Mouse (Mus musculus) limb, embryonic 15.5 days (tissue): ENCODE measurements around the gene Mamstr. TPM values are rescaled to one million over a fixed set of nuclear protein-coding genes. Genes with fewer than 3 reads are reported as not detected.

Source experiments
- ATAC-seq: fragments of 200-750 bp; cut with Nextera tagmentation; 2 replicates; pipeline ENCODE4 v1.8.0; 2017; ENCODE audit warnings: low read depth, moderate TSS enrichment; ENCODE audit not compliant: insufficient number of reproducible peaks, low FRiP score, low TSS enrichment
- H3K27ac ChIP-seq: fragments of 300-500 bp; sonication (generic); 2 replicates; pipeline ENCODE4 v1.5.1; 2015; ENCODE audit warnings: moderate library complexity, mild to moderate bottlenecking, inconsistent platforms
- H3K27me3 ChIP-seq: fragments of 300-500 bp; sonication (generic); 2 replicates; pipeline ENCODE4 v1.6.1; 2015; ENCODE audit warnings: inconsistent platforms
- H3K36me3 ChIP-seq: fragments of 300-500 bp; sonication (generic); 2 replicates; pipeline ENCODE4 v1.6.1; 2015; ENCODE audit warnings: inconsistent platforms
- H3K4me1 ChIP-seq: fragments of 300-500 bp; sonication (generic); 2 replicates; pipeline ENCODE4 v1.6.1; 2015; ENCODE audit warnings: inconsistent platforms
- H3K4me2 ChIP-seq: fragments of 300-500 bp; sonication (generic); 2 replicates; pipeline ENCODE4 v1.6.1; 2015; ENCODE audit warnings: mild to moderate bottlenecking, inconsistent platforms
- H3K4me3 ChIP-seq: fragments of 300-500 bp; sonication (generic); 2 replicates; pipeline ENCODE4 v1.5.1; 2015; ENCODE audit warnings: mild to moderate bottlenecking, inconsistent platforms
- H3K9ac ChIP-seq: fragments of 300-500 bp; sonication (generic); 2 replicates; pipeline ENCODE4 v1.6.1; 2015; ENCODE audit warnings: inconsistent platforms
- H3K9me3 ChIP-seq: fragments of 300-500 bp; sonication (generic); 2 replicates; pipeline ENCODE4 v1.6.1; 2016; ENCODE audit warnings: inconsistent platforms
- WGBS: fragments of 180-500 bp; shearing (Covaris S2); methylation state at CpG from one replicate; pipeline ENCODE4 v1.1.7; 2015; 5-methylcytosine and 5-hydroxymethylcytosine counted together
- polyA plus RNA-seq: library from polyadenylated mRNA; unstranded; fragments of >200 nt; fragmentation: Nextera tagmentation; extraction: Ambion mirVana; gene quantifications from 2 replicates; pipeline ENCODE4 v1.2.1, GENCODE M21; 2015

Gene Mamstr
- polyA plus RNA-seq, 1 experiment from 2014 or later, result 21.9 TPM

DNA sequence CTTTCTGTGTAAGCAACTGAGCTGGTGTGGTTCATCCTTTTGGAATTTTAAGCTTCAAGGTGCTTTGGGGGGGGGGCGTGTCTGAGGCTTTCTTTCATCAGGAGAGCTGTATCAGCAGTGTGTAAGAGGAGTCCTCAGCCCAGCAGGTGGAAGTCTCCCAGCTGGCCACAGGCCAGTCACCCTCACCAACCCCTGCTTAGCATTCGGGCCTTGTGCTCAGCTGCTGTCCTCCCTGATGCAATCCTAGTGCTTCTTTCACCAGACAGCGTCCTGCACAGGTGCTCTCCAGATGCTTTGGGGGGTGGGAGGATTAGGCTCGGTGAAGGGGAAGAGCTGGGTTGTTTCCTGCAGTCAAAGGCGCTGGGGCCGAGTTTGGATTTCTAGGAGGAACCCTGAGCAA lies 23.5 kb upstream of the Mamstr start:
- peaks cover 34% of the 10 kb centered on the region for H3K4me1 ChIP-seq
- 20% methylated on average over 6 of the region's 6 CpGs for WGBS
- H3K27me3 ChIP-seq, result peaks cover 32% of the 10 kb centered on the region
- ATAC-seq, result 0 out of 2 replicates have a peak, but pooled peaks have one; percentile 46
- H3K27ac ChIP-seq, result peak overlapping the region; percentile 47
- no peak overlapping the region for H3K4me3 ChIP-seq
- H3K9ac ChIP-seq, result no peak overlapping the region
- H3K9me3 ChIP-seq, result no peaks in the 10 kb centered on the region
- H3K4me2 ChIP-seq, result no peak overlapping the region
- no peaks in the 10 kb centered on the region for H3K36me3 ChIP-seq

DNA sequence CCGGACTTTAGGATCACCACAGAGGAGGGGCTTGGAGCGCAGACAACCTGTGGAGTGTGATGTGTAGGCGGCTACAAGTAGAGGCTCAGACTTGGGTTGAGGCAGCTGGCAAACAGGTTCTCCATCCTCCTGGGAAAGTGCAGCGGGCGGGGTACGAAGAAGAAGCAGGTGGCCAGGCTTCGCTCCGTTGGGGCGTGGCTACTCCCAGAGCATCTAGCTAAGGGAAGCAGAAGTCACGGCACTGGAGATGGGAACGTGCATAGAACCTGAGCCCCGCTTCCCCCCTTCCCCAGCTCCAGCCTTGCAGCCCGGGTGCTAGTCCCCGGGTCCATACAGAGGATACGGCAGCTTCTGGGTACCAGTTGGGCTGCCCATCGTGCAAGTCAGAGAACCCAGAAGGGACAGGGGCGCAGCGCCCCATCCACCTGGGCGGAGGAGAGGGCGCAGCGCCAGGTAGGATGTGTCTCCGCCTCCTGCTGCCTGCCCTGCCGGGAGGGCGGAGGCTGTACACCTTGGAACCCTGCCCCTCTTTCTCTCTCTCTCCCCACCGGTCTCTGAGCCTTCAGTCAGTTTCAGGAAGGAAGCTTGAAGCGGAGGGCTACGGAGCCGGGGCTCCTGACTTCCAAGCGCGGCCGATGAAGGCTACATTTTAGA lies 22.6 kb upstream of the Mamstr start, which contains the start of gene Fut1:
Gene Fut1 (plus strand): TSS at position 248 of the 654 bp plus-strand sequence.
- H3K9me3 ChIP-seq, result no peaks in the 10 kb centered on the region
- WGBS, result 4% methylated on average over 31 of the region's 31 CpGs
- H3K4me2 ChIP-seq, result peak within 1 kb of the TSS; percentile 52
- peak within 1 kb of the TSS; percentile 64 for H3K27ac ChIP-seq
- ATAC-seq, result peak; percentile 32; the same call in 1 of the 2 replicates
- peaks cover 34% of the 10 kb centered on the region for H3K4me1 ChIP-seq
- H3K36me3 ChIP-seq, result no peaks in the 10 kb centered on the region
- peak within 1 kb of the TSS; percentile 30 for H3K4me3 ChIP-seq
- H3K27me3 ChIP-seq, result peaks cover 32% of the 10 kb centered on the region
- H3K9ac ChIP-seq, result peak within 1 kb of the TSS; percentile 21; the same call in 1 of the 2 replicates

DNA sequence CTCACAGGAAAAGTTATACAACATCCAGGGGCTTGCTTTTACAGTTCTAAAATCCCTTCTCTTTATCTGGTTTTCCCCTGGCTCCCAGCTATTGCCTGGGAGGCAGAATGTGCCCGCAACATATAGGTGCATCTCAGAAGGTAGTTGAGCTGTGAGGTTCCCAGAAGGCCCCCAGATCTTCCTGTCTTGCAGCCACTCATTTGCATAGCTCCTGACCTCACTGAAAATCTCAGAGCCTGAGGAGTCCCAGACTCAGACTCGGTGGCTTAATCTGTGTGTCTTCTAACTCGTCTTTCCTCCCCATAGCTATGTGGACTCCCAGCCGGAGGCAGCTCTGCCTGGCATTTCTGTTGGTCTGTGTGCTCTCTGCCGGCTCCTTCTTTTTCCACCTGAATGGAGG lies 21.5 kb upstream of the Mamstr start:
- H3K27me3 ChIP-seq, result peaks cover 32% of the 10 kb centered on the region
- H3K4me2 ChIP-seq, result no peak overlapping the region
- WGBS, result 78% methylated on average over 5 of the region's 5 CpGs
- H3K27ac ChIP-seq, result no peak overlapping the region
- H3K36me3 ChIP-seq, result no peaks in the 10 kb centered on the region
- no peak overlapping the region for H3K4me3 ChIP-seq
- H3K9me3 ChIP-seq, result no peaks in the 10 kb centered on the region
- ATAC-seq, result no peak
- H3K9ac ChIP-seq, result no peak overlapping the region
- peaks cover 34% of the 10 kb centered on the region for H3K4me1 ChIP-seq

DNA sequence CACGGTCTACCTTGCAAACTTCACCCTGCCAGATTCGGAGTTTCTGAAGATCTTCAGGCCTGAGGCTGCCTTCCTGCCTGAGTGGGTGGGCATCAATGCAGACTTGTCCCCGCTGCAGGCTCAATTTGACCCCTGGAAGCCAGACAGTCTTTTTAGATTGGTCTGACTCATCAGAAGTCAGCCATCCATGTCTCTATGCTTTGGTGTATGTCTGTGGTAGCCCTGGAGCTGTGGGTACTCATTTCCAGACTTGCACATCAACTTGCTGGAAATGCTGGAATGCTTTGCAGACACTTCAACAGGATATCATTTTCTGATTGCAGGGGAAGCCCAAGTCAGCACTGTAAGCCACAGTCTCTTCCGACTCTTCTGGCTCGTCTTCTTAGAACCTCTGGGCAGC lies 20.2 kb upstream of the Mamstr start:
- Histone ChIP-seq H3K4me2 (no peak overlapping the region), H3K9ac (no peak overlapping the region), H3K27ac (no peak overlapping the region), H3K36me3 (no peaks in the 10 kb centered on the region), H3K9me3 (no peaks in the 10 kb centered on the region), H3K4me3 (no peak overlapping the region), H3K27me3 (peaks cover 32% of the 10 kb centered on the region), H3K4me1 (peaks cover 31% of the 10 kb centered on the region)
- no peak for ATAC-seq
- WGBS, result 86% methylated on average over 5 of the region's 5 CpGs

DNA sequence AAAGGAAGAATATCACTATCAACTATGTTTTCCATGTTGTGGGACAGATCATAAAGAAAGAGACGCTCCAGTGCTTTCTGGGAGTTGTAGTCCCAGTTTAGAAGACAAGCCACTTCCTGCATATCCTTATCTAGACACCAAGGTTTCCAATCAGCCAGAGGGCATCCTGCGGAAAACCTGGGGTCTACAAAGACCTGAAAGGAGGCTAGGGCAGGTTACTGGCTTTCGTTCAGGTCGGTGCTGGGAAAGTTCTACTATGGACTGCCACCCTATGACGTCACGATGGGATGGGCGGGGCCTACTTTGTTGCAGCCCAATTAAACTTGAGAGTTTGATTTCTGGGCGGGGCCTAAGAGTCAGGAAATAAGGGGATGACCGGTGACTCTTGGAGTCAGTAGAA lies 18.3 kb upstream of the Mamstr start, which contains the start of gene Izumo1:
Gene Izumo1 (plus strand): TSS at position 369 of the 400 bp plus-strand sequence.
- H3K27me3 ChIP-seq, result peaks cover 27% of the 10 kb centered on the region
- no peak within 1 kb of the TSS for H3K4me2 ChIP-seq
- H3K36me3 ChIP-seq, result no peaks in the 10 kb centered on the region
- no peak within 1 kb of the TSS for H3K4me3 ChIP-seq
- WGBS, result 34% methylated on average over 9 of the region's 9 CpGs
- ATAC-seq, result no peak
- no peak within 1 kb of the TSS for H3K9ac ChIP-seq
- no peaks in the 10 kb centered on the region for H3K9me3 ChIP-seq
- peaks cover 12% of the 10 kb centered on the region for H3K4me1 ChIP-seq
- no peak within 1 kb of the TSS for H3K27ac ChIP-seq

DNA sequence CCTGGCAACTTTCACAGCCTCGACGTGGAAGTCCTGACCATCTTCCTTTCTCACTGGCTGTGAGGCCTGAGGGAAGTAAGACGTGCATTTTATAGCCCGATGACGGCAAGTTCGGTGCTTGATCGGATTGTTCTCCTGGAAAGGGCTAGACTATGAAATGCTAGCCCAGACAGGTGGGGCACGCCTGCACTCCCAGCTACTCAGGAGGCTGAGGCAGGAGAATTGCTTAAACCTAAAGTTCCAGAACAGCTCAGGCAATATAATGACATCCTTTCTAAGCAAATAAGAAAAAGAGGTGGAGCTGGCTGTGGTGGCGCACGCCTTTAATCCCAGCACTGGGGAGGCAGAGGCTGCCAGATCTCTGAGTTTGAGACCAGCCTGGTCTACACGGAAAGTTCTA lies 16.3 kb upstream of the Mamstr start:
- WGBS, result 93% methylated on average over 11 of the region's 11 CpGs
- Histone ChIP-seq H3K9me3 (no peaks in the 10 kb centered on the region), H3K4me1 (peaks cover 13% of the 10 kb centered on the region; the same call in 1 of the 2 replicates), H3K36me3 (no peaks in the 10 kb centered on the region), H3K27me3 (peaks cover 13% of the 10 kb centered on the region), H3K27ac (no peak overlapping the region), H3K9ac (no peak overlapping the region), H3K4me2 (no peak overlapping the region), H3K4me3 (no peak overlapping the region)
- no peak for ATAC-seq

DNA sequence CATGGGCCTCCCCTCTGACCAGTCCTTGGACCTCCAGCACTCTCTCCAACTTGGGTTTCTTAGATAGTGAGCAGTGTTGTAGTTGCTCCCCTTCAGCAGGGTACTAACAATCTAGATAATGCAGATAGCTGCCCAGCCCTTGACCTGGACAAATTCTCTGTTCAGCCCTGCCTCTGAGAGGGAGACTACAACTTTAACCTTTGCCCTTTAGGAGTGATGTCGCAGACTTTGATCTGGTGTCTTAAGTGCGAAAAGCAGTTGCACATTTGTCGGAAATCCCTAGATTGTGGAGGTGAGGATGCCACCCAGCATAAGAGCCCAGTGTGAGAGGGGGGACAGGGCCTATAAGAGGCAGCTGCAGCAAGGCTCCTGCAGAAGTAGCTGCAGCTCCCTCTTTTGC lies 15.1 kb upstream of the Mamstr start:
- no peak overlapping the region for H3K4me3 ChIP-seq
- H3K27ac ChIP-seq, result no peak overlapping the region
- 56% methylated on average over 3 of the region's 3 CpGs for WGBS
- no peak overlapping the region for H3K9ac ChIP-seq
- 0 out of 2 replicates have a peak, but pooled peaks cover 3% of the 10 kb centered on the region for H3K27me3 ChIP-seq
- no peaks in the 10 kb centered on the region for H3K9me3 ChIP-seq
- no peak overlapping the region for H3K4me2 ChIP-seq
- no peaks in the 10 kb centered on the region for H3K36me3 ChIP-seq
- peaks cover 15% of the 10 kb centered on the region; the same call in 1 of the 2 replicates for H3K4me1 ChIP-seq
- no peak for ATAC-seq

DNA sequence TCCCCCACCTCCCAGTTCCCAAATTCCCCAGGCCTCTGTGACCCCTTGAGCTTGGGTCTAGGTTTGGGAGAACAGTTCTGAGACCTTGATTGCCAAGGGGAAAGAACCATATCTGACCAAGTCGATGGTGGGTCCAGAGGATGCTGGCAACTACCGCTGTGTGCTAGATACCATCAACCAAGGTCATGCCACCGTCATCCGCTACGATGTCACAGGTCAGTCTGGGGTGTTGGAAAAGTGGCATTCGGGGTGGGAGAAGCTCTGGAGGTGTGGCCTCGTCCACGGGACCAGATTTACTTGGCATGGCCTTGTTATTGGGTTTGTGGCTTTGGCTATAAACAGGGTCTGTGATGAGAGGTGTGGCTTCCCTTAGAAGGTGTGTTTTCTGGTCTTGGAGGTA lies 14.3 kb upstream of the Mamstr start:
- no peaks in the 10 kb centered on the region for H3K9me3 ChIP-seq
- H3K4me3 ChIP-seq, result no peak overlapping the region
- H3K4me2 ChIP-seq, result no peak overlapping the region
- H3K36me3 ChIP-seq, result no peaks in the 10 kb centered on the region
- H3K4me1 ChIP-seq, result peaks cover 19% of the 10 kb centered on the region; the same call in 1 of the 2 replicates
- H3K9ac ChIP-seq, result no peak overlapping the region
- peaks cover 3% of the 10 kb centered on the region; the same call in 1 of the 2 replicates for H3K27me3 ChIP-seq
- no peak overlapping the region for H3K27ac ChIP-seq
- 85% methylated on average over 8 of the region's 8 CpGs for WGBS
- no peak for ATAC-seq

DNA sequence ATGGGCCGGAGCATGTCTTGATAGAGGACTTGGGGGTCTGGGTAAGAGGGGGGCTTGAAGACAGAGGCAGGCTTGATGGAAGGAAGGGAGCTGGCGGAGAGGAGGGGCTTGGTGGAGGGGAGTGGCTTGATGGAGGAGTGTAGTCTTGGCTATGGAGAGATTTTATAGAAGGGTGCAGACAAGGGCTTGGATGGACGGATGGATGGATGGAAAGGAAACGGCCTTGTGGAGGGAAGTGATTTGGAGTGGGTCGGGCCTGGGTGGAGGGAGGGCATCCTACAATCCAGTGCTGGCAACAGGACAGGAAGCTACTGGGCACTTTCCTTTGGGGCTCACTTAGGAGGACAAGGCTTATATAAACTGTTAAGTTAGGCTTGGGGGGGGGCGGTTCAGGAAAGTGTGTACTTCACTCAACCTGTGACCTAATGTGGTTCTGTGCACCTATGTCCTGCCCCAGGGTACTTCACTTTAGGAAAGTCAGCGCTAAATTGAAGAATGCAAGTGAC lies 13.2 kb upstream of the Mamstr start:
- H3K4me2 ChIP-seq, result no peak overlapping the region
- H3K27me3 ChIP-seq, result peaks cover 3% of the 10 kb centered on the region; the same call in 1 of the 2 replicates
- H3K4me3 ChIP-seq, result no peak overlapping the region
- H3K4me1 ChIP-seq, result peaks cover 19% of the 10 kb centered on the region; the same call in 1 of the 2 replicates
- no peaks in the 10 kb centered on the region for H3K36me3 ChIP-seq
- H3K27ac ChIP-seq, result peak overlapping the region; percentile 40; the same call in 1 of the 2 replicates
- no peak for ATAC-seq
- 88% methylated on average over 7 of the region's 7 CpGs for WGBS
- H3K9me3 ChIP-seq, result no peaks in the 10 kb centered on the region
- H3K9ac ChIP-seq, result no peak overlapping the region

DNA sequence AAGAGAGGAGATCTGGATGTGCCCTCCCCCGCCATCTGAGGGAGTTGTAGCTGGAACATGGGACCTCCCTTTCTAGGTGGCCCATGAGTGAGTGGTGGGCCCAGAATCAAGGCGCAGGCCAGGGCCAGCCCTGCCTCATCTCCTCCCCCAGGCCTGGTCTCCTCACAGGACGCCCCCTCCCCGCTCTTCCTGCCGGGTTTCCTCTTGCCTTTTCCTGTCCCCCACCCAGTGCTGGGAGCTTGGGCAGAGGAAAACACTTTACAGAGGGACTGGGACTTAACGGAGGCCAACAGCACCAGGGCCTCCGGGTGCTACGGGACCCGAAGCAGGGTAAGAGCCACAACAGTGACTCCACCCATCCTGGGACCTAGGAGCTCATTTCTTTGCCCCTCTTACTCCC lies 12.5 kb upstream of the Mamstr start, which contains the start of gene Rasip1:
Gene Rasip1 (plus strand): TSS at position 228 of the 400 bp plus-strand sequence.
- Histone ChIP-seq H3K9me3 (no peaks in the 10 kb centered on the region), H3K4me1 (peaks cover 22% of the 10 kb centered on the region), H3K4me2 (peak within 1 kb of the TSS; percentile 98), H3K27me3 (peaks cover 3% of the 10 kb centered on the region; the same call in 1 of the 2 replicates), H3K36me3 (no peaks in the 10 kb centered on the region), H3K27ac (peak within 1 kb of the TSS; percentile 83), H3K9ac (peak within 1 kb of the TSS; percentile 76), H3K4me3 (peak within 1 kb of the TSS; percentile 61)
- no peak for ATAC-seq
- 66% methylated on average over 9 of the region's 9 CpGs for WGBS

DNA sequence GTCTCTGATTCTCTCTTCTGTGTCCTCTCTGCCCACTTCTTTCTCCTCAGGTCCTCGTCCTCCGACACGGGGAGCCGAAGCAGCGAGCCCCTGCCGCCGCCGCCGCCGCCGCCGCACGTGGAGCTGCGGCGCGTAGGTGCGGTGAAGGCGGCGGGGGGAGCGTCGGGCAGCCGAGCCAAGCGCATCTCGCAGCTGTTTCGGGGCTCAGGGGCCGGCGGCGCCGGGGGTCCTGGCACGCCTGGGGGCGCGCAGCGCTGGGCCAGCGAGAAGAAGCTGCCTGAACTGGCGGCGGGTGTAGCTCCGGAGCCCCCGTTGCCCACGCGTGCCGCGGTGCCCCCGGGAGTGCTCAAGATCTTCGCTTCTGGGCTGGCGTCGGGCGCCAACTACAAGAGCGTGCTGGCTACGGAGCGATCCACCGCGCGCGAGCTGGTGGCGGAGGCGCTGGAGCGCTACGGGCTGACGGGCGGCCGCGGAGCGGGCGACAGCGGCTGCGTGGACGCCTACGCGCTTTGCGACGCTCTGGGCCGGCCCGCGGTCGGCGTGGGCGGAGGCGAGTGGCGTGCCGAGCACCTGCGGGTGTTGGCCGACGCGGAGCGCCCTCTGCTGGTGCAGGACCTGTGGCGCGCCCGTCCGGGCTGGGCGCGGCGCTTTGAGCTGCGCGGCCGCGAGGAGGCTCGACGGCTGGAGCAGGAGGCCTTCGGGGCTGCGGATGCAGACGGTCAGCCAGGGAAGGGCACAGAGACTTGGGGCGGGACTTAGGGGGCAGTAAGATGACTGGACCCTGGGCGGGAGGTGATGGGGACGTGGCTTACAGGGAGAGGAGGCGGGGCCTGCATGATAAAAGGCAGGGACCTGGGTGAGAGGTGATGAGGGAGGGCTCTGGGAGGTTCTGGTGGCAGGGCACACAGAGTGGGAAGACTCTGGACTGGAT lies 11.1 kb upstream of the Mamstr start:
- whole genome bisulfite sequencing, result 1% methylated on average over 103 of the region's 105 CpGs
- H3K27me3 ChIP-seq, result peaks cover 6% of the 10 kb centered on the region; the same call in 1 of the 2 replicates
- H3K4me1 ChIP-seq, result peaks cover 27% of the 10 kb centered on the region
- peak overlapping the region; percentile 61 for H3K4me3 ChIP-seq
- no peaks in the 10 kb centered on the region for H3K9me3 ChIP-seq
- H3K36me3 ChIP-seq, result no peaks in the 10 kb centered on the region
- H3K9ac ChIP-seq, result peak overlapping the region; percentile 76
- H3K27ac ChIP-seq, result peak overlapping the region; percentile 83
- peak; percentile 54 for ATAC-seq
- peak overlapping the region; percentile 98 for H3K4me2 ChIP-seq
